Mouse (Mus musculus) ES-E14 (cell line): ENCODE results near the gene Tsks.

ENCODE experiments used
- HCFC1 ChIP-seq: IDR thresholded peaks from 2 replicates; pipeline ENCODE4 v1.6.1; 2012; ENCODE audit warnings: low read length, inconsistent platforms, borderline replicate concordance; ENCODE audit not compliant: insufficient read depth
- MAFK ChIP-seq: IDR thresholded peaks from 2 replicates; pipeline ENCODE4 v1.6.1; 2014; ENCODE audit warnings: mild to moderate bottlenecking, low read depth, low read length, inconsistent platforms; ENCODE audit not compliant: insufficient read depth

- TF ChIP-seq HCFC1 (no peak), MAFK (no peak)
These were observed 11.3 kb downstream of the Tsks start for GRCm38 (mm10) chr7:44954091-44954885.
